Mouse (Mus musculus): ENCODE measurements around the gene Srarp. TPM values are rescaled to one million over a fixed set of nuclear protein-coding genes. Genes with fewer than 3 reads are reported as not detected.

Srarp gene
- not detected in 2 replicates for polyA plus RNA-seq (2016; fragmentation: Nextera tagmentation; extraction: Ambion mirVana)

GRCm38 (mm10) chr4:141435974-141436373, at the start of gene Srarp:
Gene Srarp, minus strand, starts transcription at chr4:141436105.
- no peak for DNase-seq (ENCODE audit: low spot score)
- H3K9me3 ChIP-seq (replicated peaks), result no peaks in the 10 kb centered on the region
- H3K4me3 ChIP-seq, result no peak within 1 kb of the TSS
- WGBS, result 91% methylated on average over 1 of the region's 1 CpGs
- peaks cover 11% of the 10 kb centered on the region; the same call in 1 of the 2 replicates for H3K4me1 ChIP-seq
- H3K27ac ChIP-seq, result no peak within 1 kb of the TSS
- H3K36me3 ChIP-seq, result no peaks in the 10 kb centered on the region
- 0 out of 2 replicates have a peak, but pooled peaks cover 10% of the 10 kb centered on the region for H3K27me3 ChIP-seq (ENCODE audit: low read depth, poor library complexity, severe bottlenecking)

GRCm38 (mm10) chr4:141484071-141484470, 48.2 kb upstream of the Srarp start:
- Histone ChIP-seq H3K36me3 (peaks cover 100% of the 10 kb centered on the region), H3K4me1 (no peaks in the 10 kb centered on the region), H3K27ac (no peak overlapping the region), H3K4me3 (no peak overlapping the region), H3K9me3 (replicated peaks) (no peaks in the 10 kb centered on the region), H3K27me3 (ENCODE audit: low read depth, poor library complexity, severe bottlenecking) (no peaks in the 10 kb centered on the region)
- 84% methylated on average over 11 of the region's 11 CpGs for WGBS
- no peak for DNase-seq (ENCODE audit: low spot score)

- Histone ChIP-seq H3K36me3 (peaks cover 100% of the 10 kb centered on the region), H3K27ac (no peak overlapping the region), H3K4me3 (no peak overlapping the region), H3K4me1 (0 out of 2 replicates have a peak, but pooled peaks cover 3% of the 10 kb centered on the region), H3K9me3 (replicated peaks) (no peaks in the 10 kb centered on the region), H3K27me3 (ENCODE audit: low read depth, poor library complexity, severe bottlenecking) (no peaks in the 10 kb centered on the region)
- DNase-seq (ENCODE audit: low spot score), result no peak
- 93% methylated on average over 8 of the region's 8 CpGs for WGBS
Measured at GRCm38 (mm10) chr4:141479411-141479810, 43.5 kb upstream of the Srarp start.

- H3K4me1 ChIP-seq, result 0 out of 2 replicates have a peak, but pooled peaks cover 3% of the 10 kb centered on the region
- 93% methylated on average over 32 of the region's 32 CpGs for WGBS
- no peak overlapping the region for H3K27ac ChIP-seq
- H3K36me3 ChIP-seq, result peaks cover 100% of the 10 kb centered on the region
- no peak for DNase-seq (ENCODE audit: low spot score)
- no peaks in the 10 kb centered on the region for H3K27me3 ChIP-seq (ENCODE audit: low read depth, poor library complexity, severe bottlenecking)
- no peak overlapping the region for H3K4me3 ChIP-seq
- H3K9me3 ChIP-seq (replicated peaks), result no peaks in the 10 kb centered on the region
Measured at GRCm38 (mm10) chr4:141478794-141479193, 42.9 kb upstream of the Srarp start.

GRCm38 (mm10) chr4:141478225-141478624, 42.3 kb upstream of the Srarp start:
- Histone ChIP-seq H3K36me3 (peaks cover 100% of the 10 kb centered on the region), H3K27ac (no peak overlapping the region), H3K4me3 (no peak overlapping the region), H3K27me3 (ENCODE audit: low read depth, poor library complexity, severe bottlenecking) (no peaks in the 10 kb centered on the region), H3K4me1 (0 out of 2 replicates have a peak, but pooled peaks cover 3% of the 10 kb centered on the region), H3K9me3 (replicated peaks) (no peaks in the 10 kb centered on the region)
- WGBS, result 91% methylated on average over 23 of the region's 23 CpGs
- DNase-seq (ENCODE audit: low spot score), result no peak

- WGBS, result 94% methylated on average over 16 of the region's 16 CpGs
- peaks cover 100% of the 10 kb centered on the region for H3K36me3 ChIP-seq
- no peak for DNase-seq (ENCODE audit: low spot score)
- 0 out of 2 replicates have a peak, but pooled peaks cover 3% of the 10 kb centered on the region for H3K4me1 ChIP-seq
- H3K27ac ChIP-seq, result no peak overlapping the region
- H3K27me3 ChIP-seq (ENCODE audit: low read depth, poor library complexity, severe bottlenecking), result no peaks in the 10 kb centered on the region
- no peak overlapping the region for H3K4me3 ChIP-seq
- no peaks in the 10 kb centered on the region for H3K9me3 ChIP-seq (replicated peaks)
Measured at GRCm38 (mm10) chr4:141477681-141478102, 41.8 kb upstream of the Srarp start.

- H3K36me3 ChIP-seq, result peaks cover 100% of the 10 kb centered on the region
Measured at GRCm38 (mm10) chr4:141474431-141474830, 38.5 kb upstream of the Srarp start.

GRCm38 (mm10) chr4:141472641-141473321, 36.9 kb upstream of the Srarp start:
- 84% methylated on average over 32 of the region's 32 CpGs for WGBS
- Histone ChIP-seq H3K4me1 (0 out of 2 replicates have a peak, but pooled peaks cover 3% of the 10 kb centered on the region), H3K36me3 (peaks cover 98% of the 10 kb centered on the region)

More at GRCm38 (mm10) chr4:141474431-141474830, 38.5 kb upstream of the Srarp start:
- Histone ChIP-seq H3K27me3 (ENCODE audit: low read depth, poor library complexity, severe bottlenecking) (no peaks in the 10 kb centered on the region), H3K27ac (no peak overlapping the region), H3K4me3 (no peak overlapping the region), H3K9me3 (replicated peaks) (no peaks in the 10 kb centered on the region), H3K4me1 (0 out of 2 replicates have a peak, but pooled peaks cover 3% of the 10 kb centered on the region)
- no peak for DNase-seq (ENCODE audit: low spot score)
- 91% methylated on average over 19 of the region's 19 CpGs for WGBS

GRCm38 (mm10) chr4:141471491-141471890, 35.6 kb upstream of the Srarp start:
- Histone ChIP-seq H3K4me3 (no peak overlapping the region), H3K36me3 (peaks cover 98% of the 10 kb centered on the region), H3K27me3 (ENCODE audit: low read depth, poor library complexity, severe bottlenecking) (no peaks in the 10 kb centered on the region), H3K9me3 (replicated peaks) (no peaks in the 10 kb centered on the region), H3K27ac (no peak overlapping the region), H3K4me1 (0 out of 2 replicates have a peak, but pooled peaks cover 3% of the 10 kb centered on the region)
- WGBS, result 96% methylated on average over 16 of the region's 16 CpGs
- DNase-seq (ENCODE audit: low spot score), result no peak

More at GRCm38 (mm10) chr4:141472641-141473321, 36.9 kb upstream of the Srarp start:
- H3K4me3 ChIP-seq, result no peak overlapping the region
- no peak overlapping the region for H3K27ac ChIP-seq
- no peak for DNase-seq (ENCODE audit: low spot score)
- no peaks in the 10 kb centered on the region for H3K27me3 ChIP-seq (ENCODE audit: low read depth, poor library complexity, severe bottlenecking)
- no peaks in the 10 kb centered on the region for H3K9me3 ChIP-seq (replicated peaks)

- Histone ChIP-seq H3K9me3 (replicated peaks) (no peaks in the 10 kb centered on the region), H3K4me3 (no peak overlapping the region), H3K27ac (no peak overlapping the region), H3K27me3 (ENCODE audit: low read depth, poor library complexity, severe bottlenecking) (no peaks in the 10 kb centered on the region), H3K36me3 (peaks cover 98% of the 10 kb centered on the region), H3K4me1 (no peaks in the 10 kb centered on the region)
- WGBS, result 92% methylated on average over 9 of the region's 9 CpGs
- no peak for DNase-seq (ENCODE audit: low spot score)
Measured at GRCm38 (mm10) chr4:141469343-141469742, 33.4 kb upstream of the Srarp start.

- Histone ChIP-seq H3K4me3 (no peak overlapping the region), H3K9me3 (replicated peaks) (no peaks in the 10 kb centered on the region), H3K27ac (no peak overlapping the region), H3K27me3 (ENCODE audit: low read depth, poor library complexity, severe bottlenecking) (no peaks in the 10 kb centered on the region), H3K4me1 (no peaks in the 10 kb centered on the region), H3K36me3 (peaks cover 98% of the 10 kb centered on the region)
- WGBS, result 81% methylated on average over 10 of the region's 10 CpGs
- DNase-seq (ENCODE audit: low spot score), result no peak
Measured at GRCm38 (mm10) chr4:141468576-141468975, 32.7 kb upstream of the Srarp start.

GRCm38 (mm10) chr4:141467581-141467927, 31.6 kb upstream of the Srarp start:
- H3K36me3 ChIP-seq, result peaks cover 98% of the 10 kb centered on the region
- H3K9me3 ChIP-seq (replicated peaks), result no peaks in the 10 kb centered on the region
- H3K4me3 ChIP-seq, result no peak overlapping the region
- no peak overlapping the region for H3K27ac ChIP-seq
- no peak for DNase-seq (ENCODE audit: low spot score)
- H3K4me1 ChIP-seq, result no peaks in the 10 kb centered on the region
- no peaks in the 10 kb centered on the region for H3K27me3 ChIP-seq (ENCODE audit: low read depth, poor library complexity, severe bottlenecking)
- 88% methylated on average over 6 of the region's 6 CpGs for WGBS

GRCm38 (mm10) chr4:141466844-141467580, 31.1 kb upstream of the Srarp start:
- Histone ChIP-seq H3K4me3 (no peak overlapping the region), H3K36me3 (peaks cover 98% of the 10 kb centered on the region), H3K4me1 (no peaks in the 10 kb centered on the region), H3K27ac (no peak overlapping the region), H3K9me3 (replicated peaks) (no peaks in the 10 kb centered on the region), H3K27me3 (ENCODE audit: low read depth, poor library complexity, severe bottlenecking) (no peaks in the 10 kb centered on the region)
- DNase-seq (ENCODE audit: low spot score), result no peak
- 86% methylated on average over 15 of the region's 15 CpGs for WGBS
